Mouse (Mus musculus) intestine, embryonic 15.5 days (tissue): Measurements from ENCODE around the gene Olfr191. TPM values are rescaled to one million over a fixed set of nuclear protein-coding genes. Genes with fewer than 3 reads are reported as not detected.

ENCODE experiments used
- ATAC-seq: fragments of 200-750 bp; cut with Nextera tagmentation; 2 replicates; pipeline ENCODE4 v1.8.0; 2017; ENCODE audit warnings: moderate TSS enrichment, moderate library complexity
- H3K27ac ChIP-seq: fragments of 300-500 bp; sonication (generic); 2 replicates; pipeline ENCODE4 v1.5.1; 2015; ENCODE audit warnings: mild to moderate bottlenecking, inconsistent platforms
- H3K27me3 ChIP-seq: fragments of 300-500 bp; sonication (generic); replicated peaks from 2 replicates; pipeline ENCODE4 v1.6.1; 2015; ENCODE audit warnings: inconsistent platforms
- H3K36me3 ChIP-seq: fragments of 300-500 bp; sonication (generic); 2 replicates; pipeline ENCODE4 v1.6.1; 2015; ENCODE audit warnings: inconsistent platforms
- H3K4me1 ChIP-seq: fragments of 300-500 bp; sonication (generic); replicated peaks from 2 replicates; pipeline ENCODE4 v1.6.1; 2015; ENCODE audit warnings: inconsistent platforms
- H3K4me2 ChIP-seq: fragments of 300-500 bp; sonication (generic); replicated peaks from 2 replicates; pipeline ENCODE4 v1.6.1; 2015; ENCODE audit warnings: mild to moderate bottlenecking, inconsistent platforms
- H3K4me3 ChIP-seq: fragments of 300-500 bp; sonication (generic); replicated peaks from 2 replicates; pipeline ENCODE4 v1.5.1; 2015; ENCODE audit warnings: inconsistent platforms
- H3K9ac ChIP-seq: fragments of 300-500 bp; sonication (generic); 2 replicates; pipeline ENCODE4 v1.6.1; 2015; ENCODE audit warnings: inconsistent platforms
- H3K9me3 ChIP-seq: fragments of 300-500 bp; sonication (generic); 2 replicates; pipeline ENCODE4 v1.6.1; 2016; ENCODE audit warnings: inconsistent platforms
- WGBS: fragments of 180-500 bp; shearing (Covaris S2); methylation state at CpG from one replicate; pipeline ENCODE4 v1.1.7; 2015; 5-methylcytosine and 5-hydroxymethylcytosine counted together
- polyA plus RNA-seq: library from polyadenylated mRNA; unstranded; fragments of >200 nt; fragmentation: Nextera tagmentation; extraction: Ambion mirVana; gene quantifications from 2 replicates; pipeline ENCODE4 v1.2.1, GENCODE M21; 2015

The Olfr191 gene
- polyA plus RNA-seq, 1 experiment from 2014 or later = not detected

DNA sequence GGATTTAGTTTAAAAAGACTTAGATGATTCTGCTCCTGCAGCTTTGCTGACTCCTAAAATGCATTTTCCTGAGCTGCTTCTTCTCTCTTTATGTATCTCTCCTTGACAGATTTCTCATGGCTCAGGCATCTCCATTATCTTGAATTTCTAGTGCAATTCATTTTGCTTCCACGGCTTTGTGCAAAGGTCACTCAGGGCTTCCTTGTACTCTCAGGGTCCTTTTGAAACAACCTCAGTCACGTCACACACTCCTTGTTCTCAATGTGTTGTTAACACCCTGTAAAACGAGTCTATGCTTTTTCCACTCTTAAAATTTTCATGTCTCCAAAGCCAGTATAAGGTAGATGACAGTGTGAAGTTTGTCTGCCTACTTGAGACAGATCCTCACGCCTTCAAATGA lies 42.0 kb downstream of the Olfr191 start:
- no peaks in the 10 kb centered on the region for H3K36me3 ChIP-seq
- H3K27me3 ChIP-seq = no peaks in the 10 kb centered on the region
- no peak overlapping the region for H3K9ac ChIP-seq
- no peak overlapping the region for H3K27ac ChIP-seq
- H3K4me3 ChIP-seq = no peak overlapping the region
- WGBS = 61% methylated on average over 4 of the region's 4 CpGs
- no peaks in the 10 kb centered on the region for H3K9me3 ChIP-seq
- ATAC-seq = peak; percentile 82
- H3K4me1 ChIP-seq = no peaks in the 10 kb centered on the region
- no peak overlapping the region for H3K4me2 ChIP-seq

DNA sequence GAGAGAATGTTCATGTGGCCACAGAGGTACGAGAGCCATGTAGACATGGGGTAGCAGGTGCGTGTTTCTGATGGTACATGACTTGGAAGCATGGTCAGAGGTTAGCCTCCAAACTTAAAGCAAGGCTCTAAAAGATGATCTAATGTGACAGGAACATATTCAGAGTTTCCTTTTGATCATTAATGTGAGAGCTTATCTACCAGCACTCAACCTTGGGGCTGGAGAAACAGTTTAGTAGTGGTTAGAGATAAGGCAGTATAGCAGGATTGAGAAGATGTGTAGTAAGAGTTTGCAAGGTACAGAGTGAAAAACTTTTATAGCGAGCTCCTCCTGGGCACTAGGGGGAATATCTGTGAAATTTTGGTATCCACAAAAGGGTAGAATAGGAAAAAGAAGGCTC lies 43.8 kb downstream of the Olfr191 start:
- Histone ChIP-seq H3K27me3 (no peaks in the 10 kb centered on the region), H3K4me2 (no peak overlapping the region), H3K36me3 (no peaks in the 10 kb centered on the region), H3K9ac (no peak overlapping the region), H3K9me3 (no peaks in the 10 kb centered on the region), H3K4me3 (no peak overlapping the region), H3K27ac (no peak overlapping the region), H3K4me1 (no peaks in the 10 kb centered on the region)
- no peak for ATAC-seq
- 85% methylated on average over 3 of the region's 3 CpGs for WGBS

GRCm38 (mm10) chr16:59039710-59040109 lies 49.9 kb downstream of the Olfr191 start, which contains the start of gene Olfr187:
Gene Olfr187, minus strand, starts transcription at chr16:59039767.
- no peaks in the 10 kb centered on the region for H3K9me3 ChIP-seq
- 54% methylated on average over 7 of the region's 7 CpGs for WGBS
- no peaks in the 10 kb centered on the region for H3K4me1 ChIP-seq
- no peaks in the 10 kb centered on the region for H3K27me3 ChIP-seq
- H3K27ac ChIP-seq = no peak within 1 kb of the TSS; the same call in 1 of the 2 replicates
- peak within 1 kb of the TSS; percentile 24 for H3K4me2 ChIP-seq
- no peak within 1 kb of the TSS for H3K4me3 ChIP-seq
- H3K9ac ChIP-seq = no peak within 1 kb of the TSS
- H3K36me3 ChIP-seq = no peaks in the 10 kb centered on the region
- peak; percentile 55; the same call in 1 of the 2 replicates for ATAC-seq

Other genes with a start within 250 kb of the Olfr191 start
- not detected in 2 replicates for gene Olfr177, start 215.1 kb downstream of the Olfr191 start, polyA plus RNA-seq
- not detected in 2 replicates for gene Olfr178, start 197.8 kb downstream of the Olfr191 start, polyA plus RNA-seq
- not detected in 2 replicates for gene Olfr181, start 161.1 kb downstream of the Olfr191 start, polyA plus RNA-seq
- gene Olfr180, start 160.4 kb downstream of the Olfr191 start, polyA plus RNA-seq = not detected in 2 replicates
- gene Olfr183, start 94.5 kb downstream of the Olfr191 start, polyA plus RNA-seq = not detected in 2 replicates
- not detected in 2 replicates for gene Olfr186, start 59.5 kb downstream of the Olfr191 start, polyA plus RNA-seq
- gene Olfr187, start 50.1 kb downstream of the Olfr191 start, polyA plus RNA-seq = not detected in 2 replicates
- gene Olfr190, start 11.8 kb downstream of the Olfr191 start, polyA plus RNA-seq = not detected in 2 replicates
- not detected in 2 replicates for gene Olfr193, start 22.1 kb upstream of the Olfr191 start, polyA plus RNA-seq
- not detected in 2 replicates for gene Olfr194, start 31.2 kb upstream of the Olfr191 start, polyA plus RNA-seq
- gene Olfr195, start 57.2 kb upstream of the Olfr191 start, polyA plus RNA-seq = not detected in 2 replicates
- gene Olfr196, start 80.6 kb upstream of the Olfr191 start, polyA plus RNA-seq = not detected in 2 replicates
- gene Olfr198, start 113.7 kb upstream of the Olfr191 start, polyA plus RNA-seq = not detected in 2 replicates
- not detected in 2 replicates for gene Olfr199, start 129.9 kb upstream of the Olfr191 start, polyA plus RNA-seq
- not detected in 2 replicates for gene Olfr201, start 182.8 kb upstream of the Olfr191 start, polyA plus RNA-seq
- gene Olfr202, start 197.0 kb upstream of the Olfr191 start, polyA plus RNA-seq = not detected in 2 replicates
- gene Olfr203, start 209.1 kb upstream of the Olfr191 start, polyA plus RNA-seq = not detected in 2 replicates
- not detected in 2 replicates for gene Olfr204, start 228.4 kb upstream of the Olfr191 start, polyA plus RNA-seq
- not detected in 2 replicates for gene Olfr205, start 241.3 kb upstream of the Olfr191 start, polyA plus RNA-seq